Mouse (Mus musculus): ENCODE results near the gene Specc1. TPM values are rescaled to one million over a fixed set of nuclear protein-coding genes. Genes with fewer than 3 reads are reported as not detected.
A peak's percentile ranks its signal among the peaks of the same experiment; 100 is the strongest.

Gene Specc1
- total and polyA plus RNA-seq, 2 experiments from 2014 or later: 10.6 to 20.5 TPM

GRCm38 (mm10) chr11:62020898-62021297, 64.3 kb downstream of the Specc1 start:
- H3K4me1 ChIP-seq (ENCODE audit: insufficient read depth): peaks cover 4% of the 10 kb centered on the region; the same call in 1 of the 2 replicates
- no peak overlapping the region for H3K9ac ChIP-seq
- H3K4me3 ChIP-seq (ENCODE audit: low read depth, low read length): no peak overlapping the region
- no peaks in the 10 kb centered on the region for H3K9me3 ChIP-seq (ENCODE audit: low read length)
- no peaks in the 10 kb centered on the region for H3K36me3 ChIP-seq (ENCODE audit: insufficient read depth)
- H3K27ac ChIP-seq (ENCODE audit: low read depth, low read length): no peak overlapping the region
- H3K4me2 ChIP-seq (ENCODE audit: low read depth): no peak overlapping the region
- no peaks in the 10 kb centered on the region for H3K27me3 ChIP-seq (ENCODE audit: insufficient read depth, low read length)
- WGBS: 91% methylated on average over 1 of the region's 1 CpGs
- no peak for ATAC-seq
- TF ChIP-seq CTCF (IDR thresholded peaks at IDR 0.05; ENCODE audit: low read depth): no peak
- no peak for DNase-seq

- Histone ChIP-seq H3K4me1 (ENCODE audit: insufficient read depth) (peaks cover 9% of the 10 kb centered on the region; the same call in 1 of the 2 replicates), H3K27ac (ENCODE audit: low read depth, low read length) (no peak overlapping the region), H3K4me2 (ENCODE audit: low read depth) (no peak overlapping the region), H3K36me3 (ENCODE audit: insufficient read depth) (no peaks in the 10 kb centered on the region), H3K9ac (no peak overlapping the region), H3K4me3 (ENCODE audit: low read depth, low read length) (no peak overlapping the region), H3K27me3 (ENCODE audit: insufficient read depth, low read length) (no peaks in the 10 kb centered on the region), H3K9me3 (ENCODE audit: low read length) (no peaks in the 10 kb centered on the region)
- DNase-seq (no peak), ATAC-seq (no peak)
- no peak for TF ChIP-seq CTCF (IDR thresholded peaks at IDR 0.05; ENCODE audit: low read depth)
- 92% methylated on average over 3 of the region's 3 CpGs for whole genome bisulfite sequencing
Observed at GRCm38 (mm10) chr11:62022105-62022504, 65.5 kb downstream of the Specc1 start.

GRCm38 (mm10) chr11:62022718-62023493, 66.3 kb downstream of the Specc1 start:
- no peaks in the 10 kb centered on the region for H3K9me3 ChIP-seq (ENCODE audit: low read length)
- ATAC-seq (no peak), DNase-seq (no peak)
- peaks cover 11% of the 10 kb centered on the region; the same call in 1 of the 2 replicates for H3K4me1 ChIP-seq (ENCODE audit: insufficient read depth)
- H3K9ac ChIP-seq: no peak overlapping the region
- no peaks in the 10 kb centered on the region for H3K27me3 ChIP-seq (ENCODE audit: insufficient read depth, low read length)
- H3K4me2 ChIP-seq (ENCODE audit: low read depth): no peak overlapping the region
- no peak for TF ChIP-seq CTCF (IDR thresholded peaks at IDR 0.05; ENCODE audit: low read depth)
- 76% methylated on average over 8 of the region's 8 CpGs for WGBS
- no peaks in the 10 kb centered on the region for H3K36me3 ChIP-seq (ENCODE audit: insufficient read depth)
- no peak overlapping the region for H3K27ac ChIP-seq (ENCODE audit: low read depth, low read length)
- H3K4me3 ChIP-seq (ENCODE audit: low read depth, low read length): no peak overlapping the region

GRCm38 (mm10) chr11:62023494-62024233, 67.1 kb downstream of the Specc1 start:
- no peak for TF ChIP-seq CTCF (IDR thresholded peaks at IDR 0.05; ENCODE audit: low read depth)
- 72% methylated on average over 12 of the region's 12 CpGs for WGBS
- Histone ChIP-seq H3K9me3 (ENCODE audit: low read length) (no peaks in the 10 kb centered on the region), H3K4me3 (ENCODE audit: low read depth, low read length) (no peak overlapping the region), H3K9ac (no peak overlapping the region), H3K27me3 (ENCODE audit: insufficient read depth, low read length) (no peaks in the 10 kb centered on the region), H3K27ac (ENCODE audit: low read depth, low read length) (no peak overlapping the region), H3K4me1 (ENCODE audit: insufficient read depth) (peaks cover 11% of the 10 kb centered on the region; the same call in 1 of the 2 replicates), H3K36me3 (ENCODE audit: insufficient read depth) (no peaks in the 10 kb centered on the region), H3K4me2 (ENCODE audit: low read depth) (0 out of 2 replicates have a peak overlapping the region, but pooled peaks have one; percentile 8)
- DNase-seq (no peak), ATAC-seq (no peak)

GRCm38 (mm10) chr11:62024234-62024601, 67.7 kb downstream of the Specc1 start:
- no peak for TF ChIP-seq CTCF (IDR thresholded peaks at IDR 0.05; ENCODE audit: low read depth)
- Histone ChIP-seq H3K27ac (ENCODE audit: low read depth, low read length) (no peak overlapping the region), H3K27me3 (ENCODE audit: insufficient read depth, low read length) (no peaks in the 10 kb centered on the region), H3K9ac (no peak overlapping the region), H3K4me3 (ENCODE audit: low read depth, low read length) (no peak overlapping the region), H3K4me1 (ENCODE audit: insufficient read depth) (peaks cover 11% of the 10 kb centered on the region; the same call in 1 of the 2 replicates), H3K36me3 (ENCODE audit: insufficient read depth) (no peaks in the 10 kb centered on the region), H3K4me2 (ENCODE audit: low read depth) (0 out of 2 replicates have a peak overlapping the region, but pooled peaks have one; percentile 8), H3K9me3 (ENCODE audit: low read length) (no peaks in the 10 kb centered on the region)
- ATAC-seq: 0 out of 2 replicates have a peak, but pooled peaks have one; percentile 23
- WGBS: 5% methylated on average over 8 of the region's 8 CpGs
- DNase-seq: no peak

- Histone ChIP-seq H3K4me2 (ENCODE audit: low read depth) (no peak overlapping the region), H3K27me3 (ENCODE audit: insufficient read depth, low read length) (no peaks in the 10 kb centered on the region), H3K9me3 (ENCODE audit: low read length) (no peaks in the 10 kb centered on the region), H3K27ac (ENCODE audit: low read depth, low read length) (no peak overlapping the region), H3K9ac (no peak overlapping the region), H3K4me3 (ENCODE audit: low read depth, low read length) (no peak overlapping the region), H3K4me1 (ENCODE audit: insufficient read depth) (peaks cover 11% of the 10 kb centered on the region; the same call in 1 of the 2 replicates), H3K36me3 (ENCODE audit: insufficient read depth) (no peaks in the 10 kb centered on the region)
- WGBS: 22% methylated on average over 5 of the region's 5 CpGs
- DNase-seq (peak; percentile 55), ATAC-seq (peak; percentile 50; the same call in 1 of the 2 replicates)
- no peak for TF ChIP-seq CTCF (IDR thresholded peaks at IDR 0.05; ENCODE audit: low read depth)
Observed at GRCm38 (mm10) chr11:62024952-62025351, 68.4 kb downstream of the Specc1 start.

- H3K27ac ChIP-seq (ENCODE audit: low read depth, low read length): no peak overlapping the region
- ATAC-seq (no peak), DNase-seq (no peak)
- no peak overlapping the region for H3K4me2 ChIP-seq (ENCODE audit: low read depth)
- H3K27me3 ChIP-seq (ENCODE audit: insufficient read depth, low read length): no peaks in the 10 kb centered on the region
- WGBS: 81% methylated on average over 2 of the region's 2 CpGs
- no peaks in the 10 kb centered on the region for H3K9me3 ChIP-seq (ENCODE audit: low read length)
- H3K9ac ChIP-seq: no peak overlapping the region
- peaks cover 11% of the 10 kb centered on the region; the same call in 1 of the 2 replicates for H3K4me1 ChIP-seq (ENCODE audit: insufficient read depth)
- no peaks in the 10 kb centered on the region for H3K36me3 ChIP-seq (ENCODE audit: insufficient read depth)
- no peak for TF ChIP-seq CTCF (IDR thresholded peaks at IDR 0.05; ENCODE audit: low read depth)
- no peak overlapping the region for H3K4me3 ChIP-seq (ENCODE audit: low read depth, low read length)
Observed at GRCm38 (mm10) chr11:62025770-62026169, 69.2 kb downstream of the Specc1 start.

Measured in forebrain, postnatal 0 days (tissue).